Comparison of ENCODE assay signal across 25 mouse cellular contexts in genomic region chr1:192649233-192649632, GRCm38 (mm10).
DNase-seq lines count a peak whose midpoint lies in the region; ATAC-seq and TF ChIP-seq lines count a peak whose summit lies in the region.
"Had no signal": no experiment of that assay in that cellular context is flagged by ENCODE, and none has a peak within 500 bp of the region (broad histone marks: within the 10 kb centered on the region; RNA-seq: fewer than 3 reads in every experiment).

No protein-coding gene starts in this region.

- no peak overlapping the region for H3K4me2 ChIP-seq in forebrain, embryonic 11.5 days (ENCODE audit: low read depth, low read length, severe bottlenecking)
- no peak overlapping the region for H3K4me2 ChIP-seq in forebrain, postnatal 0 days (ENCODE audit: low read depth)
- no peak overlapping the region for H3K4me2 ChIP-seq in stomach, embryonic 15.5 days
- no peak overlapping the region for H3K4me2 ChIP-seq in stomach, postnatal 0 days (replicated peaks; ENCODE audit: low read depth)
- H3K4me2 ChIP-seq in liver, embryonic 13.5 days, result no peak overlapping the region
- H3K4me2 ChIP-seq: embryonic facial prominence, embryonic 12.5 days; heart, embryonic 12.5 days; lung, embryonic 14.5 days; neural tube, embryonic 12.5 days had no signal

- no peaks in the 10 kb centered on the region for H3K36me3 ChIP-seq in forebrain, embryonic 11.5 days (ENCODE audit: control insufficient read depth, insufficient read depth, low read length)
- no peaks in the 10 kb centered on the region for H3K36me3 ChIP-seq in forebrain, postnatal 0 days (ENCODE audit: insufficient read depth)
- H3K36me3 ChIP-seq in stomach, embryonic 15.5 days, result no peaks in the 10 kb centered on the region
- H3K36me3 ChIP-seq in stomach, postnatal 0 days (ENCODE audit: control insufficient read depth, insufficient read depth, low read length), result no peaks in the 10 kb centered on the region
- H3K36me3 ChIP-seq in liver, embryonic 13.5 days, result no peaks in the 10 kb centered on the region
- H3K36me3 ChIP-seq: embryonic facial prominence, embryonic 12.5 days; heart, embryonic 12.5 days; neural tube, embryonic 12.5 days had no signal

- no peak overlapping the region for H3K9ac ChIP-seq in forebrain, embryonic 11.5 days (ENCODE audit: low read length)
- no peak overlapping the region for H3K9ac ChIP-seq in forebrain, postnatal 0 days
- H3K9ac ChIP-seq in stomach, embryonic 15.5 days, result no peak overlapping the region
- no peak overlapping the region for H3K9ac ChIP-seq in stomach, postnatal 0 days (ENCODE audit: low read length)
- no peak overlapping the region for H3K9ac ChIP-seq in liver, embryonic 13.5 days
- H3K9ac ChIP-seq: embryonic facial prominence, embryonic 12.5 days; heart, embryonic 12.5 days; lung, embryonic 14.5 days; neural tube, embryonic 12.5 days had no signal

- H3K4me1 ChIP-seq in forebrain, embryonic 11.5 days (replicated peaks; ENCODE audit: control insufficient read depth, insufficient read depth, low read length), result no peaks in the 10 kb centered on the region
- H3K4me1 ChIP-seq in forebrain, postnatal 0 days (ENCODE audit: insufficient read depth), result no peaks in the 10 kb centered on the region
- H3K4me1 ChIP-seq in stomach, embryonic 15.5 days, result no peaks in the 10 kb centered on the region
- H3K4me1 ChIP-seq in stomach, postnatal 0 days (replicated peaks; ENCODE audit: control insufficient read depth, insufficient read depth), result no peaks in the 10 kb centered on the region
- peaks cover 27% of the 10 kb centered on the region for H3K4me1 ChIP-seq in liver, embryonic 13.5 days (replicated peaks)
- H3K4me1 ChIP-seq: megakaryocyte, embryonic 14.5 days; neural tube, embryonic 12.5 days had no signal

- H3K4me3 ChIP-seq in forebrain, embryonic 11.5 days (ENCODE audit: low read depth, low read length), result no peak overlapping the region
- no peak overlapping the region for H3K4me3 ChIP-seq in forebrain, postnatal 0 days (ENCODE audit: low read depth, low read length)
- no peak overlapping the region for H3K4me3 ChIP-seq in stomach, embryonic 15.5 days (replicated peaks)
- H3K4me3 ChIP-seq in stomach, postnatal 0 days (ENCODE audit: low read depth, low read length), result no peak overlapping the region
- H3K4me3 ChIP-seq in liver, embryonic 13.5 days (replicated peaks), result no peak overlapping the region
- H3K4me3 ChIP-seq: embryonic facial prominence, embryonic 12.5 days; erythroblast, embryonic 14.5 days; heart, embryonic 12.5 days; left cerebral cortex, adult 2 months; megakaryocyte, embryonic 14.5 days; neural tube, embryonic 12.5 days had no signal

- no peak overlapping the region for H3K27ac ChIP-seq in forebrain, embryonic 11.5 days (ENCODE audit: low read depth, low read length)
- H3K27ac ChIP-seq in forebrain, postnatal 0 days (ENCODE audit: low read depth, low read length), result no peak overlapping the region
- H3K27ac ChIP-seq in stomach, embryonic 15.5 days, result no peak overlapping the region
- no peak overlapping the region for H3K27ac ChIP-seq in stomach, postnatal 0 days (replicated peaks)
- no peak overlapping the region for H3K27ac ChIP-seq in liver, embryonic 13.5 days
- H3K27ac ChIP-seq: embryonic facial prominence, embryonic 12.5 days; left cerebral cortex, adult 2 months; neural tube, embryonic 12.5 days had no signal

- ATAC-seq in forebrain, embryonic 11.5 days (replicated peaks; ENCODE audit: low FRiP score), result no peak
- no peak for ATAC-seq in forebrain, postnatal 0 days
- ATAC-seq in stomach, embryonic 15.5 days (ENCODE audit: insufficient read depth, low FRiP score, low read depth), result peak; percentile 43; the same call in 1 of the 2 replicates
- no peak for ATAC-seq in stomach, postnatal 0 days (ENCODE audit: low FRiP score, low TSS enrichment)
- ATAC-seq in liver, embryonic 13.5 days (ENCODE audit: low read depth), result peak; percentile 60
- ATAC-seq in megakaryocyte progenitor cell, adult 5-6 weeks (replicated peaks; ENCODE audit: poor library complexity), result no peak
- ATAC-seq: CD4-positive, CD25-positive, alpha-beta regulatory T cell, adult 4 months; forebrain, embryonic 14.5 days had no signal

- 83% methylated on average over 3 of the region's 3 CpGs for WGBS in forebrain, embryonic 11.5 days
- WGBS in forebrain, postnatal 0 days, result 74% methylated on average over 3 of the region's 3 CpGs
- WGBS in stomach, embryonic 15.5 days, result 53% methylated on average over 3 of the region's 3 CpGs
- WGBS in stomach, postnatal 0 days, result 52% methylated on average over 3 of the region's 3 CpGs
- WGBS in liver, embryonic 13.5 days (ENCODE audit: insufficient replicate concordance), result 53% methylated on average over 3 of the region's 3 CpGs

- no peaks in the 10 kb centered on the region for H3K9me3 ChIP-seq in forebrain, embryonic 11.5 days (ENCODE audit: control insufficient read depth, low read length)
- H3K9me3 ChIP-seq in forebrain, postnatal 0 days (ENCODE audit: low read length), result no peaks in the 10 kb centered on the region
- H3K9me3 ChIP-seq in stomach, embryonic 15.5 days, result no peaks in the 10 kb centered on the region
- H3K9me3 ChIP-seq in stomach, postnatal 0 days (ENCODE audit: control insufficient read depth, low read length), result no peaks in the 10 kb centered on the region
- H3K9me3 ChIP-seq in liver, embryonic 13.5 days (replicated peaks), result no peaks in the 10 kb centered on the region
- H3K9me3 ChIP-seq: embryonic facial prominence, embryonic 12.5 days; heart, embryonic 12.5 days; megakaryocyte, embryonic 14.5 days; neural tube, embryonic 12.5 days had no signal

- TF ChIP-seq CTCF in forebrain, postnatal 0 days (IDR thresholded peaks at IDR 0.05; ENCODE audit: low read depth), result no peak
- no peak for TF ChIP-seq CTCF in stomach, postnatal 0 days (IDR thresholded peaks at IDR 0.05; ENCODE audit: low read depth)

- no peak for TF ChIP-seq EP300 in stomach, postnatal 0 days (optimal IDR thresholded peaks at IDR 0.05)

- DNase-seq in forebrain, embryonic 11.5 days (ENCODE audit: low spot score), result peak; percentile 18
- no peak for DNase-seq in forebrain, postnatal 0 days
- no peak for DNase-seq in stomach, postnatal 0 days (ENCODE audit: low spot score)
- DNase-seq in liver, embryonic 13.5 days, result no peak
- DNase-seq in ovary, postnatal 36 days (ENCODE audit: low spot score), result no peak
- DNase-seq: adrenal gland, postnatal 36 days; cerebellum, adult 9-10 months; gastrocnemius, postnatal 14 days; heart, adult 18-20 months; heart, postnatal 14 days; kidney, adult 18-20 months; kidney, postnatal 4 days; lung, embryonic 14.5 days; midbrain, embryonic 14.5 days; right cerebral cortex, adult 18-20 months had no signal

- no peaks in the 10 kb centered on the region for H3K27me3 ChIP-seq in forebrain, embryonic 11.5 days (ENCODE audit: control insufficient read depth, insufficient read depth, low read length)
- no peaks in the 10 kb centered on the region for H3K27me3 ChIP-seq in forebrain, postnatal 0 days (ENCODE audit: insufficient read depth, low read length)
- no peaks in the 10 kb centered on the region for H3K27me3 ChIP-seq in stomach, embryonic 15.5 days (replicated peaks)
- H3K27me3 ChIP-seq in stomach, postnatal 0 days (ENCODE audit: control insufficient read depth, insufficient read depth, low read length), result no peaks in the 10 kb centered on the region
- H3K27me3 ChIP-seq in liver, embryonic 13.5 days, result no peaks in the 10 kb centered on the region
- H3K27me3 ChIP-seq: embryonic facial prominence, embryonic 12.5 days; heart, embryonic 12.5 days; megakaryocyte, embryonic 14.5 days; neural tube, embryonic 12.5 days had no signal

Comparison
In these comparisons a context has a peak if more than half of its experiments do, and no peak if none do; other contexts are left out.
1. ATAC-seq: peak in stomach, embryonic 15.5 days (single experiment) and liver, embryonic 13.5 days (single experiment); none in forebrain, embryonic 11.5 days (single experiment), forebrain, postnatal 0 days (single experiment), stomach, postnatal 0 days (single experiment) and megakaryocyte progenitor cell, adult 5-6 weeks (single experiment).